Mouse (Mus musculus) left cerebral cortex, postnatal 14 days (tissue): ENCODE results near the gene Haus2. TPM values are rescaled to one million over a fixed set of nuclear protein-coding genes. Genes with fewer than 3 reads are reported as not detected.
"Not testable (repeated sequence)": the region's sequence is repeated elsewhere in the genome, so short reads cannot be mapped to it uniquely, and the experiment has no call there.

ENCODE experiments used
- DNase-seq, 2 experiments: peaks; one replicate each; pipeline ENCODE4 v3.0.0; 2021 to 2022; ENCODE audit warnings: low spot score in 2 of 2, mixed read lengths in 1 of 2
- intact Hi-C: fragments of 180-260 bp; cut with DNase I; formaldehyde crosslinking; loops from one replicate; pipeline ENCODE4 v1.15.1; 2025
- long read RNA-seq, 2 experiments: library from polyadenylated mRNA; stranded (forward); transcript quantifications; one replicate each; pipeline ENCODE4 v2.0.0; 2021
- total RNA-seq, 2 experiments: library from RNA; stranded (reverse); gene quantifications; 2 replicates each; pipeline ENCODE4 v1.2.3; 2021

Haus2 gene
- total RNA-seq = 10 to 100 TPM; 16.3 to 17.1 TPM
- long read RNA-seq, experiment 1, transcript Haus2-203 (6 exons, 3,154 nt) = major isoform, 10 of 17 reads
- long read RNA-seq, experiment 1, partial matches to known transcripts = 0 of 17 reads
- long read RNA-seq, experiment 1, other reads (novel, unspliced or antisense) = 5 of 17 reads
- long read RNA-seq, experiment 2, transcript Haus2-203 (6 exons, 3,154 nt) = major isoform, 6 of 10 reads
- long read RNA-seq, experiment 2, partial matches to known transcripts = 0 of 10 reads
- long read RNA-seq, experiment 2, other reads (novel, unspliced or antisense) = 3 of 10 reads

- intact Hi-C loops = loop anchor here (2.0 to 5.0 kb wide), 2 partner anchors 42 to 62 kb away; partner anchors contain the start of gene Snap23
- peak; percentile 91 to 93 for DNase-seq
Measured at GRCm38 (mm10) chr2:120608830-120609723, at the start of gene Haus2, which contains the start of gene Lrrc57. Gene Haus2, plus strand, starts transcription at chr2:120609383. Gene Lrrc57, minus strand, starts transcription at chr2:120609520.

DNA sequence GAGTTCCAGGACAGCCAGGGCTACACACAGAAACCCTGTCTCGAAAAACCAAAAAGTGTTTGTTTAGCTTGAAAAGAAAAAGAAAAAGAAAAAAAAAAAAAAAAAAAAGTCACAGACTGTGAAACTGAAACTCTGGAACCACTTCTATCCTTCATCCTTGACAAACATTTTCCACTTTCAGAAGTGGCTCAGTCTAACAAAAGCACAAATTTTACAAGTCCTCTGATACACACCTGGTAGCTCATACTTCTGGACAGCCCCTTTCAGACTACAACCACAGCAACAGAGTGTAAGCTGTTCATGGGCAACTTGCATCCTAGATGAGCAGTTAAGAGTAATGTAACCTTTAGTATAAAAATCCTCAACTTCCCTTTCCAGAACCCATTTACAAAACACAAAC, 47.7 kb upstream of the Haus2 start:
- intact Hi-C loops = no loop called here

DNA sequence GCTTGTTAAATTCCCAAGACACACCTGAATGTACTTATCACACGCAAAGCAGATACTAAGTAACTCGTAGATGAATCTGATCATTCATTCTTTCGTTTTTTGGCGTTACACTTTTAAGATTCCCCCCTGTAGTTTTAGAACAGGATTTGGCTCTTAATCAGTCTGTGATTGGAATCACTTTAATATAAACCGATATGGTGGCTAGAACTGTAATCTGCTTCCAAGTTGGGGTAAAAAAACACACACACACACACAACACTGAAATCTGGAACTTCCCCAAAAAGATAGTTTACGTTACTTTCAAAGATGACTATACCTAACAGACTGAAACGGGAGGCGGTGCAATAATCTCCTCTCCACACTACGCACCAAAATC, 46.3 kb upstream of the Haus2 start:
- no peak for DNase-seq
- intact Hi-C loops = no loop called here

More for the DNA sequence above, 47.7 kb upstream of the Haus2 start:
- no peak for DNase-seq

DNA sequence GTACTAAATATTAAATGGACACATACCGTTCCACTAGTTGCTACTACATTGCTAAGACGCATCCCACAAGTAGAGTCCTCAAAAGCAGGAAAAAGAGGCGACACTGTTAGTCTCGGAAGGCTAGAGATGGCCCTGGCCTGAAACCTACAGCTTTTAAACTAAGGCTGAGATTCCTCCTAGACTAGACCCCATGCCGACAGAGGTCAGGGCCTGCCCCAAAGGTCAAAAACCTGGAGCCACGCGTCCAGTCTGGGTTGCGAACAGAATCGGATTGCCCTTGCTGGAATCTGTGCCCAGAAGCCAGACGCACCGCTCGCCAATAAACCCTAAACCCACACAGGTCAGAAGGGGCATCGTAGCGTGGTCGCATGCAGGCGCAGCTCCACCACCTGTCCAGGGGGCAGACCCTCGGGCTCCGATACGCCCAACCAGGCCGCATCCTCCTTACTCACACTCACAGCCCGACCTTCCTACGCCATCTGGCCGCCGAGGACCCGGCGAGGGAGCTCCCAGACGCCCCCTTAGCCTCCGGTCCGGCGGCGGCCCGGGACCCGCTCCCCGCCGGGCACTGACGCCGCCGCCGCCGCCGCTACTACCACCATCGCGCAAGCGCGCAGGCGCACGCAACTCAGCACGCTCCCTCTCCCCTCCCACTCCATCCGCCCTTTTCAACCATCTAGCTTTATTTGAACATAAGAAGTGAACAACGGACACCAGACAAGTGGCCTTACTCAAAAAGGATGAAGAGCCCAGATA, 45.8 kb upstream of the Haus2 start, which contains the start of gene Zfp106:
Zfp106 (minus strand) TSS at position 609 of the 756 bp plus-strand sequence.
- intact Hi-C loops = no loop called here
- DNase-seq = peak; percentile 86 to 88

- DNase-seq = not testable (repeated sequence)
- intact Hi-C loops = loop anchor here (5.0 kb wide), 1 partner anchor 43 kb away; the partner anchor contains the start of genes Haus2 and Lrrc57
Measured at GRCm38 (mm10) chr2:120564548-120565188, 44.5 kb upstream of the Haus2 start.

GRCm38 (mm10) chr2:120565363-120565762, 43.8 kb upstream of the Haus2 start:
- no peak for DNase-seq
- intact Hi-C loops = loop anchor here (5.0 kb wide), 1 partner anchor 42 kb away; the partner anchor contains the start of genes Haus2 and Lrrc57

- peak; percentile 94 for DNase-seq
- intact Hi-C loops = loop anchor here (5.0 kb wide), 1 partner anchor 40 kb away; the partner anchor contains the start of genes Haus2 and Lrrc57
Measured at GRCm38 (mm10) chr2:120566886-120567797, 42.0 kb upstream of the Haus2 start, which contains the start of gene Snap23. Gene Snap23, plus strand, starts transcription at chr2:120567671.

DNA sequence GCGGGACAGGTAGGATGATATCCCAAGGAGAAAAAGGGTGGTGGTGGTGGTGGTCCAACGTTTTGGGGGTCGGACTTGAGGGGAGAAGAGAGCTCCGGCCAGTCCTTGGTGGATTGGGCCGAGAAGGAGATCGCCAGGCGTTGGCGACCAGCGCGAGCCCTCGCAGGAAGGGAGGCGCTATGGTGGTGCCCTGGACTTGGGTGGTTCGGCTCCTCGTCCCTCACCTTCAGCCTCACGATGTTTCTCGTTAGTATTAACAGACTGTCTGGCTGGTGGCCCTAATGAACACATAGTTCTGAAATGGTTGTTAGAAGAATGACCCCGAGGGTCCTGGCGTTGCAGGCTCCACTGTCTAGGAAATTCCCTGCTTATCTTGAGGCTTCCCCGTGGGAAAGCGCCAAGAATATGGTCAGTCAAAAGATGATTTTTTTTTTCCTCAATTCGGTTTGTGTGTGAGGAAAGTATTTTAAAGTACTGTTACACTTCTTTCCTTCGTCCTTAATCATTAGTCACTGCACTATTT, 41.3 kb upstream of the Haus2 start:
- intact Hi-C loops = loop anchor here (5.0 kb wide), 1 partner anchor 39 kb away; the partner anchor contains the start of genes Haus2 and Lrrc57
- no peak for DNase-seq

DNA sequence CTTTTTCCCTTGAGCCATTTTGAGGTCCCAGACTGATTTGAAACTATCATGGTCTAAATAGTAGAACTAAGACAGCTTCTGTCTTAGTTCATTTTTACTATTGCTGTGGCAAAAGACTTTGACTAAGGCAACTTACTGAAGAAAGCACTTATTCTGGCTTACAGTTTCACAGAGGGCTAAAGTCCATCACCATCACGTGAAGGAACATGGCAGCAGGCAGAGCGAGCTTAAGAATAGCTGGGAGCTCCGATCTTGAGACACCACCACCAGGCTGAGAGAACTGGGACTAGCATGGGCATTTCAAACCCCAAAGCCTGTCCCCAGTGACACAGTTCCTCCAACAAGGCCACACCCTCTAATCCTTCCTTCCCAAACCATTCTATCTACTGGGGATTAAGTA, 38.1 kb upstream of the Haus2 start:
- no peak for DNase-seq
- intact Hi-C loops = no loop called here

DNA sequence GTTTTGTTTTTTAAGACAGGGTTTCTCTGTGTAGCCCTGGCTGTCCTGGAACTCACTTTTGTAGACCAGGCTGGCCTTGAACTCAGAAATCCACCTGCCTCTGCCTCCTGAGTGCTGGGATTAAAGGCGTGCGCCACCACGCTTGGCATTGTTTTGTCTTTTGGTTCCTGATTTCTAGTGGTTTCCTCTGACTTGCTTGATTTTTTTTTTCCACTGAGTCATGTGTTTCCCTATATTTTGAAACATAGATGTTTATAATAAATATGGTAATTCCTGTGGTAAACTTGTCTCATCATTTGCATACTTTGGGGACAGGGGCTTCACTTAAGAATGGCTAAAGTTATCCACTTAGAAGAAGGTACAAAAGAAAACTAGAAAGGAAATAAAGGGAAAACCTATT, 37.0 kb upstream of the Haus2 start:
- DNase-seq, intact Hi-C loops: not testable (repeated sequence)

- DNase-seq = no peak
- intact Hi-C loops = no loop called here
Measured at GRCm38 (mm10) chr2:120575121-120575520, 34.1 kb upstream of the Haus2 start.

GRCm38 (mm10) chr2:120575978-120576377, 33.2 kb upstream of the Haus2 start:
- no peak for DNase-seq
- intact Hi-C loops = no loop called here

DNA sequence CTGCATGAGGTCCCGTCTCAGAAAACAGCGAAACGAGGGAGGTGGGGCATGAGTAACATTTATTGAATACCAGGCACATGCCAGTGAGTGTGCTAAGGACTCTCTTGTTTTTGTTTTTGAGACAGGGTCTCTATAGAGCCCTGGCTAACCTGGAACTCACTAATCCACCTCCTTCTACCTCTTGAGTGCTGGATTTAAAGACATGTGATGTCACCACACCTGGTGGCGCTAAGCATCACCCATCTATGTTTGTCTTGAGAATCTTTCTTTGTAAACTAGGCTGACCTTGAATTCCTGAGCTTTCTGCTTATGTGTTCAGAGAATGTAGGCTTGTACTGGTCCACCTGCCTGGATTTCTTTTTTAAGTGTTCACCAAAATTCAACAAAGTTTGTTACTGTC, 31.4 kb upstream of the Haus2 start:
- intact Hi-C loops = no loop called here
- no peak for DNase-seq

GRCm38 (mm10) chr2:120578286-120578685, 30.9 kb upstream of the Haus2 start:
- intact Hi-C loops = no loop called here
- no peak for DNase-seq

DNA sequence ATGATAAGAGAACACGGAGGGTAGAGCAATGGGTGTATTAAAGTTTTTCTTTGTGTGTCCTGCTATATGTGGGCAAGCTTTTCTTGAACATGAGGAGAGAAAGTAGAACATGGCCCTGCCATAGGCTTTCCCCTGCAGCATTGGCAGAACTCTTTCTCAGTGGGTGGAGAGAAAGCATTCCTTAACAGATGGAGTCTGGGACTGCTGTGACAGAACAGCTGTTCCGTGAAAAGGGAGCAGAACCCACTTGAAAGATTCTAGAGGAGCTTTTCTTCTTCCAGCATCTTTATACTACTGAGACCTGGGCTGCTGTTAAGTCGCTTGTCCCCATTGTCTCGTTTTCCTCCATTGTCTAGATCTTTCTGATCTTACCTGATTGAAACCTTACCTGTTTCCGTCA, 19.4 kb upstream of the Haus2 start:
- intact Hi-C loops = no loop called here

DNA sequence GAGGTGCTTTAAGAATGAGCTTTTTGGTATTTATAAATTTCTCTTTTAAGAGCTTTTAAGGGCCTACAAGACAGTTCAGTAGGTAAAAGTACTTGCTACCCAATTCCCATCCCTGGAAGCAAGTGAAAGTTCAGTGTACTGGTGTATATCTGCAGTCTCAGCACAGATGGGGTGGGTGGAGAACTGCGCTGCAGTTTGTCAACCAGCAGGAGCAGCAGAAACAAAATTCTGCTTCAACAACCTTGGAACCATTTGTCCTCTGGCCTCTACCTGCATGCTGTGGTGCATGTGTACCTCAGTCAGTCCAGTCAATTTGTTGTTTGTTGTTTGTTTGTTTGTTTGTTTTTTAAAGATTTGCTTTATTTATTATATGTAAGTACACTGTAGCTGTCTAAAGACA, 17.0 kb upstream of the Haus2 start:
- intact Hi-C loops = no loop called here
- DNase-seq = no peak

More for the DNA sequence above, 19.4 kb upstream of the Haus2 start:
- DNase-seq = peak; percentile 67 to 73

GRCm38 (mm10) chr2:120597734-120598133, 11.4 kb upstream of the Haus2 start:
- intact Hi-C loops = no loop called here
- DNase-seq = no peak
